Mouse (Mus musculus) heart, embryonic 13.5 days (tissue): Measurements from ENCODE around the gene Rufy2. TPM values are rescaled to one million over a fixed set of nuclear protein-coding genes. Genes with fewer than 3 reads are reported as not detected.

Source experiments
- ATAC-seq: fragments of 200-750 bp; cut with Nextera tagmentation; 2 replicates; pipeline ENCODE4 v1.8.0; 2017; ENCODE audit warnings: moderate TSS enrichment; ENCODE audit not compliant: insufficient number of reproducible peaks, low FRiP score, low TSS enrichment; ENCODE audit errors: extremely low read depth
- H3K27ac ChIP-seq: fragments of 300-500 bp; sonication (generic); replicated peaks from 2 replicates; pipeline ENCODE4 v1.5.1; 2015; ENCODE audit warnings: moderate library complexity, mild to moderate bottlenecking, inconsistent platforms
- H3K27me3 ChIP-seq: fragments of 300-500 bp; sonication (generic); replicated peaks from 2 replicates; pipeline ENCODE4 v1.6.1; 2015; ENCODE audit warnings: mild to moderate bottlenecking, inconsistent platforms
- H3K36me3 ChIP-seq: fragments of 300-500 bp; sonication (generic); 2 replicates; pipeline ENCODE4 v1.6.1; 2015; ENCODE audit warnings: mild to moderate bottlenecking, inconsistent platforms
- H3K4me1 ChIP-seq: fragments of 300-500 bp; sonication (generic); 2 replicates; pipeline ENCODE4 v1.6.1; 2015; ENCODE audit warnings: inconsistent platforms
- H3K4me2 ChIP-seq: fragments of 300-500 bp; sonication (generic); 2 replicates; pipeline ENCODE4 v1.6.1; 2015; ENCODE audit warnings: inconsistent platforms, mild to moderate bottlenecking, moderate library complexity
- H3K4me3 ChIP-seq: fragments of 300-500 bp; sonication (generic); 2 replicates; pipeline ENCODE4 v1.5.1; 2015; ENCODE audit warnings: moderate library complexity, mild to moderate bottlenecking, inconsistent platforms
- H3K9ac ChIP-seq: fragments of 300-500 bp; sonication (generic); 2 replicates; pipeline ENCODE4 v1.6.1; 2015; ENCODE audit warnings: inconsistent platforms, mild to moderate bottlenecking, moderate library complexity
- H3K9me3 ChIP-seq: fragments of 300-500 bp; sonication (generic); 2 replicates; pipeline ENCODE4 v1.6.1; 2016; ENCODE audit warnings: inconsistent platforms
- WGBS: fragments of 180-500 bp; shearing (Covaris S2); methylation state at CpG from one replicate; pipeline ENCODE4 v1.1.7; 2015; ENCODE audit warnings: mixed read lengths; 5-methylcytosine and 5-hydroxymethylcytosine counted together
- polyA plus RNA-seq: library from polyadenylated mRNA; unstranded; fragments of >200 nt; fragmentation: Nextera tagmentation; extraction: Ambion mirVana; gene quantifications from 2 replicates; pipeline ENCODE4 v1.2.1, GENCODE M21; 2015

Rufy2 gene
- 11.1 and 14.5 TPM in 2 replicates for polyA plus RNA-seq

GRCm38 (mm10) chr10:62980039-62980954 is at the start of gene Rufy2:
Gene Rufy2, plus strand, starts transcription at chr10:62980223.
- H3K27ac ChIP-seq = peak within 1 kb of the TSS; percentile 61
- H3K9me3 ChIP-seq = no peaks in the 10 kb centered on the region
- H3K9ac ChIP-seq = peak within 1 kb of the TSS; percentile 92
- H3K27me3 ChIP-seq = no peaks in the 10 kb centered on the region
- ATAC-seq = peak; percentile 83
- under 1% methylated on average over 77 of the region's 77 CpGs for WGBS
- peak within 1 kb of the TSS; percentile 77 for H3K4me2 ChIP-seq
- peaks cover 33% of the 10 kb centered on the region for H3K36me3 ChIP-seq
- H3K4me3 ChIP-seq = peak within 1 kb of the TSS; percentile 94
- H3K4me1 ChIP-seq = peaks cover 24% of the 10 kb centered on the region

DNA sequence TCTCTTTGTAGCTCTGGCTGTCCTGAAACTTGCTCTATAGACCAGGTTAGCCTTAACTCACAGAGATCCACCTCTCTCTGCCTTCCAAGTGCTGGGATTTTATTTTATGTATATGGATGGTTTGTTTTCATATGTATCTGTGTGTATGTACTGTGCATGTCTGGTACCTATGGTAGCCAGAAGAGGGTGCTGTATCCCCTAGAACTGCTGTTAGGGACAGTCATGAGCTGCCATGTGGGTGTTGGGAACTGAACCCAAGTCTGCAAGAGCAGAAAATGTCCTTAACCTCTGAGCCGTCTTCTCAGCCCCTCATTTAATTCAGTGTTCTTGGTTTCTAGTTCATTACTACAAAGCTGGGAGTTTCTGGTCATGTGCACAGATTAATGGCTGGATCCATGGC is 47.6 kb upstream of the Rufy2 start:
- WGBS = 90% methylated on average over 1 of the region's 1 CpGs
- ATAC-seq = no peak
- no peak overlapping the region for H3K4me3 ChIP-seq
- no peak overlapping the region for H3K27ac ChIP-seq
- no peak overlapping the region for H3K4me2 ChIP-seq
- peaks cover 80% of the 10 kb centered on the region for H3K36me3 ChIP-seq
- H3K9ac ChIP-seq = no peak overlapping the region
- no peaks in the 10 kb centered on the region for H3K27me3 ChIP-seq
- no peaks in the 10 kb centered on the region for H3K9me3 ChIP-seq
- no peaks in the 10 kb centered on the region for H3K4me1 ChIP-seq

- ATAC-seq = no peak
- H3K36me3 ChIP-seq = peaks cover 56% of the 10 kb centered on the region
- H3K4me1 ChIP-seq = peaks cover 7% of the 10 kb centered on the region
- no peak overlapping the region for H3K4me3 ChIP-seq
- no peaks in the 10 kb centered on the region for H3K27me3 ChIP-seq
- WGBS = 74% methylated on average over 10 of the region's 10 CpGs
- no peak overlapping the region for H3K27ac ChIP-seq
- H3K9me3 ChIP-seq = no peaks in the 10 kb centered on the region
- no peak overlapping the region for H3K9ac ChIP-seq
- no peak overlapping the region for H3K4me2 ChIP-seq
Measured at GRCm38 (mm10) chr10:62944975-62945580, 34.9 kb upstream of the Rufy2 start.

DNA sequence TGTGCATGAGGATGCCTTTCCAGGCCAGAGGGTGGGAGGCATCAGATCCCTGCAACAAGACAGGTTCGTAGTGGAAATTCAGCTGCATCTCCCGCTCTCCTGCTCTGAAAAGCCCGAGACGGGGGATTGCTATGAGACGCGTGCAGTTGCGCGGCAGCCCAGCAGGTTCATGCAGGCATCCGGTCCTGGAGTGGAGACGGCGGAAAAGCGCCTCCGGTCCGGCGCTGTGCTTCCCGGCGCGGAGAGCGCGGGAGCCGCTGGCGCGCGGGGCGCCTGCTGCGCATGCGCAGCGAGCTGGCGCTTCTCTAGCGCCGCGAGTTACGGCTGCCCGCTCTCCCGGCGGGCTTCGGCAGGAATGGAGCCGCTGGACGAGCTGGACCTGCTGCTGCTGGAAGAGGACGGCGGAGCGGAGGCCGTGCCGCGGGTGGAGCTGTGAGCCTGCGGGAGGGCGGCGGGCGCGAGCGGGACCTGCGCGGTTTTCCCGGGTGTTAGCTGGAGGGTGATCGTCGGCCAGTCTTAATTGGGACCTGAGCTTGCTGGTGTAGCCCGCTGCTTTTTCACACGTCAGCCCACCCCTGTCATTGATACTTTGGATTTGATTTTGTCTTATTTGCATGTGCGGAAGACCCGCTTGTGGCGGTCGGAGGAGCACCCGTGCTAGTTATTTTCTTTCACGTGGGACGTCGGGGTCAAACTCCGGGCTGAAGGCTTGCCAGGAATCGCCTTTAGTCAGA is 33.1 kb upstream of the Rufy2 start, which contains the start of gene Dna2:
Gene Dna2, plus strand, starts transcription at position 289 of the 734 bp plus-strand sequence.
- Histone ChIP-seq H3K4me3 (peak within 1 kb of the TSS; percentile 74), H3K27me3 (no peaks in the 10 kb centered on the region), H3K4me2 (peak within 1 kb of the TSS; percentile 75), H3K9ac (peak within 1 kb of the TSS; percentile 89), H3K9me3 (no peaks in the 10 kb centered on the region), H3K4me1 (peaks cover 7% of the 10 kb centered on the region), H3K36me3 (peaks cover 59% of the 10 kb centered on the region), H3K27ac (peak within 1 kb of the TSS; percentile 87)
- ATAC-seq = peak; percentile 71
- WGBS = under 1% methylated on average over 68 of the region's 68 CpGs

GRCm38 (mm10) chr10:62948551-62948950 is 31.5 kb upstream of the Rufy2 start:
- no peak overlapping the region for H3K9ac ChIP-seq
- H3K4me3 ChIP-seq = no peak overlapping the region
- no peaks in the 10 kb centered on the region for H3K27me3 ChIP-seq
- peaks cover 7% of the 10 kb centered on the region for H3K4me1 ChIP-seq
- ATAC-seq = no peak
- H3K9me3 ChIP-seq = no peaks in the 10 kb centered on the region
- H3K36me3 ChIP-seq = peaks cover 53% of the 10 kb centered on the region
- 89% methylated on average over 7 of the region's 7 CpGs for WGBS
- H3K27ac ChIP-seq = no peak overlapping the region
- no peak overlapping the region for H3K4me2 ChIP-seq

DNA sequence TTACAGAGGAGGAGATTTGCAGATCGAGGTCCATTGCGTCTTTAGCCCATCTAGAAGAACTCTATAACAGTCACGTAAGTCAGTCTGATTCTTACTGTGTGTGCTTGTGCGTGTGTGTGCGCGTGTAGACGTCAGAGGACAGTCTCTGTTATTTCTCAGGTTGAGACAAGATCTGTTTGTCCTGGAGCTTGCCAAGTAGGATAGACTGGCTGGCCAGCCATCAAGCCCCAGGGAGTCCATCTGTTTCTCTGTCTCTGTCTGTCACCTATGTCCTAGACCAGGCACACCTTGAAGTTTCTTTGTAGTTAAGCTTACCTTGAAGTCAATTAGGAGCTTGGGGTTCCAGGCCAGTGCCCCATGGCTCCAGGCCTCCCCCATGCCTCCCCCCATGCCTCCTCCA is 16.1 kb upstream of the Rufy2 start:
- H3K36me3 ChIP-seq = peaks cover 95% of the 10 kb centered on the region
- WGBS = 89% methylated on average over 7 of the region's 7 CpGs
- H3K4me3 ChIP-seq = no peak overlapping the region
- H3K27ac ChIP-seq = no peak overlapping the region
- H3K4me1 ChIP-seq = no peaks in the 10 kb centered on the region
- no peak for ATAC-seq
- no peak overlapping the region for H3K9ac ChIP-seq
- no peak overlapping the region for H3K4me2 ChIP-seq
- H3K9me3 ChIP-seq = no peaks in the 10 kb centered on the region
- H3K27me3 ChIP-seq = no peaks in the 10 kb centered on the region

- no peak overlapping the region for H3K4me2 ChIP-seq
- H3K27me3 ChIP-seq = no peaks in the 10 kb centered on the region
- H3K4me1 ChIP-seq = no peaks in the 10 kb centered on the region
- ATAC-seq = no peak
- no peaks in the 10 kb centered on the region for H3K9me3 ChIP-seq
- 92% methylated on average over 11 of the region's 11 CpGs for WGBS
- H3K27ac ChIP-seq = no peak overlapping the region
- no peak overlapping the region for H3K9ac ChIP-seq
- no peak overlapping the region for H3K4me3 ChIP-seq
- peaks cover 96% of the 10 kb centered on the region for H3K36me3 ChIP-seq
Measured at GRCm38 (mm10) chr10:62965796-62966195, 14.2 kb upstream of the Rufy2 start.

DNA sequence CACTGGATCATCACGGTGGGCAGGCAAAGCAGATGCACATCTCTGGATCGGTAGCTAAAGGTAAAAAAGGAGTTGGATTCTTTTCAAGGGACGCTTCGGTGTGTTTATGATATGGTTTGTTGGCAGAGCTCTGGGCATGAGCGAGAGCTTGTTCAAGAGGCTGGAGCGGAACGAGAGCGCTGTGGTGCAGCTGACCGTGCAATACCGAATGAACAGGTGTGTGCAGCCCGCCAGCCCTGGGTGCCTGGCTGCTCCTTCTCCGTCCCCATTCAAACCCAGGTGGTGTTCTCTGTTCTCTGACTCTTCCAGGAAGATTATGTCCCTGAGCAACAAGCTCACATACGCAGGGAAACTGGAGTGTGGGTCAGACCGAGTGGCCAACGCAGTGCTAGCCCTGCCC is 13.7 kb upstream of the Rufy2 start:
- Histone ChIP-seq H3K36me3 (peaks cover 96% of the 10 kb centered on the region), H3K4me3 (no peak overlapping the region), H3K27ac (no peak overlapping the region), H3K4me2 (no peak overlapping the region), H3K9me3 (no peaks in the 10 kb centered on the region), H3K9ac (no peak overlapping the region), H3K4me1 (no peaks in the 10 kb centered on the region), H3K27me3 (no peaks in the 10 kb centered on the region)
- ATAC-seq = no peak
- WGBS = 93% methylated on average over 15 of the region's 15 CpGs

DNA sequence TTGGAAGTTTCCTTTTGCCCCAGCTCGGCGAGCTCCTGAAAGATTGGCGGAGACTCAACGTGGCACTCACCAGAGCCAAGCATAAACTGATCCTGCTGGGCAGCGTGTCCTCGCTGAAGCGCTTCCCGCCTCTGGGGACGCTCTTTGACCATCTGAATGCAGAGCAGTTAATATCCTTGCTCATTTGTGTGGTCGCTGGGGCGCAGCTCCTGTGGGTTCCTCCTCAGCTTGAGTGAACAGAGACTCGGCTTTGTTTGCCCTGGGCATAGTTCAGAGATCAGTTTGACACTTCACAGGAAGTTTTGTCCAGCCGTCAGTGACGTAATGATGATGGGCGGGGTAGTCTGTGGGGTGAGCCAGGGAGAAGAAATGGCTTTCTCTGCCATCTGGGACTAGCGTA is 8.2 kb upstream of the Rufy2 start:
- Histone ChIP-seq H3K27ac (no peak overlapping the region), H3K27me3 (no peaks in the 10 kb centered on the region), H3K36me3 (peaks cover 79% of the 10 kb centered on the region), H3K4me1 (no peaks in the 10 kb centered on the region), H3K4me3 (no peak overlapping the region), H3K9me3 (no peaks in the 10 kb centered on the region), H3K4me2 (no peak overlapping the region), H3K9ac (no peak overlapping the region)
- no peak for ATAC-seq
- 78% methylated on average over 16 of the region's 16 CpGs for WGBS

DNA sequence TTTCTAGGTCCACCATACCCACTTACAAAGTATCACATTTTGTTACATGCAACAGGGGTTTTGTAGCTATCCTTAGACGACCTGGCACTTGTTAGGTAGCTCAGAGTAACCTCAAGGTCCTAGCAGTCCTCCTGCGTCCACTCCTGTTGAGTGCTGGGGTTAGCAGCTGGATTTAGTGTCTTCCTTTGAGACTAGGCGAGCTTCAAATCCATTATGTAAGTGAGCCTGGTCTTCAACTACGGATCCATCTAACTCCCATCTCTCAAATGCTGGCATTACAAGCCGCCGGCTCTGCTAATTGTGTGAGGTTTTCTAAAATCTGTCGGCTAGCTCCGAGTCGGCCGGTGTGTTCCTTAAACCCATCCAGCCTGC is 370 bp upstream of the Rufy2 start:
- no peak overlapping the region for H3K27ac ChIP-seq

DNA sequence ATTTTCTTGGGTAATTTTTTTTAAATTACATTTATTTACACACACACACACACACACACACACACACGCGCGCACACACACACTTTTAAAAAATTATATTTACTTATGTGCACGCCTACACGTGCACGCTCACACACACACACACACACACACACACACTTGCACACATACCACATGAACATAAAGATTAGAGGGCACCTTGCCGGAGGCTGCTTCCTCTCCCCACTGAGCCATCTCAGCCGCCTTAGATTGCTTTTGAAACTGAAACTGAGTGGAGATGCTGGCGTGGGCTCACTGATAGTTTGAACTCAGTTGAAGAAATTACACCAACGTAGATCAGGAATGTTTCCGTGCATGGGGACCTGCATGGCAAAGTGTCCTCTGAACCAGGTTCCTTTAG is 4.0 kb downstream of the Rufy2 start:
- Histone ChIP-seq H3K4me3 (no peak overlapping the region), H3K4me1 (peaks cover 21% of the 10 kb centered on the region), H3K9me3 (no peaks in the 10 kb centered on the region), H3K9ac (no peak overlapping the region), H3K4me2 (no peak overlapping the region), H3K27me3 (no peaks in the 10 kb centered on the region), H3K27ac (peak overlapping the region; percentile 58), H3K36me3 (peaks cover 60% of the 10 kb centered on the region)
- no peak for ATAC-seq
- 87% methylated on average over 11 of the region's 11 CpGs for WGBS

More for the DNA sequence above, 370 bp upstream of the Rufy2 start:
- 12% methylated on average over 10 of the region's 10 CpGs for WGBS
- no peak for ATAC-seq
- Histone ChIP-seq H3K9ac (peak overlapping the region; percentile 92), H3K9me3 (no peaks in the 10 kb centered on the region), H3K4me3 (peak overlapping the region; percentile 94), H3K4me2 (peak overlapping the region; percentile 77), H3K4me1 (peaks cover 20% of the 10 kb centered on the region), H3K36me3 (peaks cover 33% of the 10 kb centered on the region), H3K27me3 (no peaks in the 10 kb centered on the region)
